Mouse (Mus musculus) gastrocnemius, postnatal 14 days (tissue): ENCODE data around the gene Slc39a3. TPM values are rescaled to one million over a fixed set of nuclear protein-coding genes. Genes with fewer than 3 reads are reported as not detected.
"Not testable (repeated sequence)": the region's sequence is repeated elsewhere in the genome, so short reads cannot be mapped to it uniquely, and the experiment has no call there.

Source experiments
- DNase-seq: peaks from one replicate; pipeline ENCODE4 v3.0.0; 2021; ENCODE audit warnings: mixed read lengths
- intact Hi-C: fragments of 180-260 bp; cut with DNase I; formaldehyde crosslinking; loops from one replicate; pipeline ENCODE4 v1.15.1; 2025; ENCODE audit warnings: low total_unique reads
- long read RNA-seq, 2 experiments: library from polyadenylated mRNA; stranded (forward); transcript quantifications; one replicate each; pipeline ENCODE4 v2.0.0; 2021
- total RNA-seq, 2 experiments: library from RNA; stranded (reverse); gene quantifications; 2 replicates each; pipeline ENCODE4 v1.2.3; 2021

Gene Slc39a3
- total RNA-seq: 10 to 100 TPM; 11.3 to 11.9 TPM
- long read RNA-seq, experiment 1, transcript Slc39a3-202 (4 exons, 3,796 nt): major isoform, 19 of 32 reads
- long read RNA-seq, experiment 1, transcript Slc39a3-201 (4 exons, 3,680 nt): minor isoform, 9 of 32 reads
- long read RNA-seq, experiment 1, partial matches to known transcripts: 0 of 32 reads
- long read RNA-seq, experiment 1, other reads (novel, unspliced or antisense): 4 of 32 reads
- long read RNA-seq, experiment 2, transcript Slc39a3-202 (4 exons, 3,796 nt): major isoform, 17 of 40 reads
- long read RNA-seq, experiment 2, transcript Slc39a3-201 (4 exons, 3,680 nt): minor isoform, 11 of 40 reads
- long read RNA-seq, experiment 2, partial matches to known transcripts: 2 of 40 reads
- long read RNA-seq, experiment 2, other reads (novel, unspliced or antisense): 8 of 40 reads

GRCm38 (mm10) chr10:81036988-81037580 is at the start of gene Slc39a3:
TSS of gene Slc39a3 (minus strand) at chr10:81037426.
- DNase-seq: peak; percentile 97
- intact Hi-C loops: no loop called here

- intact Hi-C loops: no loop called here
- no peak for DNase-seq
Observed at GRCm38 (mm10) chr10:81087021-81087420, 49.8 kb upstream of the Slc39a3 start.

DNA sequence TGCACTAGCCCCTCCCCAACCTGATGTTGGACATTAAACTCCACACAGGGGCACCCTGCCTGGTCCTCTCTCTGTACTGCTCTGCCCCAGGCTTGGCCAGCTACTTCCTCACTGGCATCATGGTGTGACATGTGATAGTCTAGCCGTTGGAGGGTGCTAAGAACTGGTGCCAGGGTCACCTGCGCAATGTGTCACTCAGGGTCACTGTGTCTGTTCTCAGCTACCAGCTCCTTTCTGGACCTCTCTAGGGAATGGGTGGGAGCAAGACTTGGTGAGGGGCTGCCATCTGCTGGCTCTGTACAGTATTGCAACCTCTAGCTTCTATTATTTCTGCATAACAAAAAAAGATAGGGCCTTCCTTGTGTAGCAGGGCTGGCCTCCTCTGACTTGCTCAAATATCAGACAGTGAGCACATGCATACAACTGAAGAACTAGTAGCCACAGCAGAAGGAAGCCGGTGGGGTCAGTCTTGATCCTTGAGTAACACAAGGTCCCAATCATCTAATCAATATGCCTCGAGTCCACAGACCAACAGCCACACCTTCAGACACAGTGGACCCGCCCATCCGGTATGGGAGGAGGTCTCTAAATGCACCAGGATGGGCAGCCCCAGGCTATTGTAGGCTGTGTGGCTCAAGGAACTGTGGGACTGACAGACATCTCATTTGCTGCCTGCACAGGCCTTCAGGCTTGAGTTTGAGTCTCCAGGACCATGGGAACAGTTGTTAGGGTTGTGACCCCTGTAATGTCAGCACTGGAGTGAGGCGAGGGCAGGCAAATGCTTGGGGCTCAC is 45.1 kb upstream of the Slc39a3 start:
- peak; percentile 53 for DNase-seq
- intact Hi-C loops: loop anchor here (5.0 kb wide), 2 partner anchors 60 to 75 kb away; no protein-coding TSS in a partner anchor

DNA sequence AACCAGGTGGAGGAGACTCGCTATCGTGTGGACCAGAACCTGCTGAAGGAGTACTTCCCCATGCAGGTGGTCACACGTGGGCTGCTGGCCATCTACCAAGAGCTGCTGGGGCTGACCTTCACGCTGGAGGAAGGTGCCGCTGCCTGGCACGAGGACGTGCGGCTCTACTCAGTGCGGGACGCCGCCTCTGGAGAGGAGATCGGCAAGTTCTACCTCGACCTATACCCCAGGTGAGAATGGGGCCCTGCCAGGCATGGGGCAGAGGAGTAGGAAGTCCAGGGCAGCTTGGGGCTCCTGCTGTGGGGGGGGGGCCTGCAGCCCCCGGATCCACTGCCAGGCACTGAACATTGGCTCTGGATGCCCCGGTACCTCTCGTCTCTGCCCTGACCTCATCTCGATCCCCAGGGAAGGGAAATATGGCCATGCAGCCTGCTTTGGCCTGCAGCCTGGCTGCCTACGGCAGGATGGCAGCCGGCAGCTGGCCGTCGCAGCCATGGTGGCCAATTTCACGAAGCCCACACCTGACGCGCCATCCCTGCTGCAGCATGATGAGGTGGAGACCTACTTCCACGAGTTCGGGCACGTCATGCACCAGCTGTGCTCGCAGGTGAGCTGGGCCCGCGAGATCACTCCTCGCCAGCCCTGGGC is 42.9 kb upstream of the Slc39a3 start:
- no peak for DNase-seq
- intact Hi-C loops: loop anchor here (5.0 kb wide), 2 partner anchors 58 to 73 kb away; no protein-coding TSS in a partner anchor

- intact Hi-C loops: no loop called here
- no peak for DNase-seq
Observed at GRCm38 (mm10) chr10:81077916-81078315, 40.7 kb upstream of the Slc39a3 start.

DNA sequence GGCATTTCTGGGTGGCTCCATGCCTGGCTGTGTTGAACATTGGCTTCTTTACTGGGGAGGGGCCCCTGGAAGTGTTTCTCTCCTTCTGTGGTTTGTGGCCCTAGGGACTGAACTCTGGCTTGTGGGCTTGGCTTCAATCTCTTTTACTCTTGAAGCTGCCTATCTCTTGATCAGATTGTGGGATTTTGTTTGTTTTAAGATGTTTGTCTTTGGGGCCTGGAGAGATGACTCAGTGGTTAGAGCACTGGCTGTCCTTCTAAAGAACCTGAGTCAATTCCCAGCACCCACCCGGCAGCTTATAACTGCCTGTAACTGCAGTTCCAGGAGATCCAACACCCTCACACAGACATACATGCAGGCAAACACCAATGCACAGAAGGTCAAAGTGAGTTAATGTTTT is 39.1 kb upstream of the Slc39a3 start:
- intact Hi-C loops: no loop called here
- DNase-seq: no peak

DNA sequence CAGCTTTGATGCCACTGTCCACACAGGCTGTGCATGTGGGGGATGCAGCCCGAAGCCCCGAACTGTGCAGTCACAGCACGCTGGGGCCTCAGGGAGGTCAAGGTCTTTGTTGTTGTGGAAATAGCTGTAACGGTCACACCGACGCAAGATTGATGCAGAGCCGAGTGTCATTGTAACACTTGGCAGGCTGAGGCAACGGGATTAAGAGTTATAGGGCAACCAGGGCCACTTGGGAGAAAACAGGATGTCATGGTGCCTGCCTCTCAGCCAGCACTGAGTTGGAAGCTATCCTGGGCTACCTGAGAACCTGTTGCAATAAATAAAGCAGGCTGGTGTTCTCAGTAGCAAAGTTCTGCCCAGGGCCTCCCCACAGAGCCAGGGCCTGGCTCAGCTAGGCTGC is 38.5 kb upstream of the Slc39a3 start:
- intact Hi-C loops: no loop called here
- no peak for DNase-seq

GRCm38 (mm10) chr10:81073464-81073863 is 36.2 kb upstream of the Slc39a3 start:
- DNase-seq: no peak
- intact Hi-C loops: no loop called here

DNA sequence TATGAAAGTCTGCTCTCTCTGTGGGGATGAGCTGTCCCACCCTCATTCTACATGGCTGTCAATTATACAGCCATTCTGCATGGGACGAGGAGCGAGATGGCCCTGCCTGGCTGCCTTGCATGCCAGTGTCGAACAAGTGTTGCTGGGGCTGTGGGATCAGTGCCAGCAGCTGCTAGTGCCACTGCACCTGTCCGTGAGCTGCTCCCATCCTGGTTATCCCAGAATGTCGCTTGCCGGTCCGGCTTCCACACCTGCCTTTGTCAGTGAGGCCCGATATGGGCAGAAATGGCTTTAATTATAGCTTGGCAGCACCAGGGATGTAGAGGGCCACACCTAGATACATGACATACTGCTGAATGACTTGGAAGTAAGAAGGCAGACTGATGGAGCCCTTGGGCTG is 35.1 kb upstream of the Slc39a3 start:
- DNase-seq: no peak
- intact Hi-C loops: no loop called here

DNA sequence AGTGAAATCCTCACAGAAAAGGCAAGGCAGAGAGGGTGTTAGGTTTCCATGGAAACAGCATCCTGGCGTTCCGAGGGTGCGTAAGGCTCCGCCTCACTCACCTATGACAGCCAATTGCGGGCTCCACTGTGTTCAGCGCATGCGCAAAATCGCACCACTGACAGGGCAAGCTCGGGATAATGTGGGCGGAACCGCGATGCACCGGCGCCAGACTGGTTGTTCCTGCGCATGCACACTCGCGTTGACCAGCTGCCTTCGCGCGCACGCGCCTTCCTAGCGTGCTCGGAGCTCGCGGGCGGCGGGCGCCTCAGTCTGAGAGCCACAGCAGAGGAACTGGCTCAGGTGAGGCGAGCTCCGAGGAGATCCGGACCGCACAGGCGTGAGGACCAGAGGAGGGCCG is 32.6 kb upstream of the Slc39a3 start, which contains the start of gene Thop1:
Gene Thop1 (plus strand): TSS at position 200 of the 400 bp plus-strand sequence.
- peak; percentile 98 for DNase-seq
- intact Hi-C loops: no loop called here

GRCm38 (mm10) chr10:81068706-81069105 is 31.5 kb upstream of the Slc39a3 start:
- no peak for DNase-seq
- intact Hi-C loops: no loop called here

GRCm38 (mm10) chr10:81064519-81064918 is 27.3 kb upstream of the Slc39a3 start:
- intact Hi-C loops, DNase-seq: not testable (repeated sequence)

- intact Hi-C loops: no loop called here
- DNase-seq: no peak
Observed at GRCm38 (mm10) chr10:81062710-81063109, 25.5 kb upstream of the Slc39a3 start.

DNA sequence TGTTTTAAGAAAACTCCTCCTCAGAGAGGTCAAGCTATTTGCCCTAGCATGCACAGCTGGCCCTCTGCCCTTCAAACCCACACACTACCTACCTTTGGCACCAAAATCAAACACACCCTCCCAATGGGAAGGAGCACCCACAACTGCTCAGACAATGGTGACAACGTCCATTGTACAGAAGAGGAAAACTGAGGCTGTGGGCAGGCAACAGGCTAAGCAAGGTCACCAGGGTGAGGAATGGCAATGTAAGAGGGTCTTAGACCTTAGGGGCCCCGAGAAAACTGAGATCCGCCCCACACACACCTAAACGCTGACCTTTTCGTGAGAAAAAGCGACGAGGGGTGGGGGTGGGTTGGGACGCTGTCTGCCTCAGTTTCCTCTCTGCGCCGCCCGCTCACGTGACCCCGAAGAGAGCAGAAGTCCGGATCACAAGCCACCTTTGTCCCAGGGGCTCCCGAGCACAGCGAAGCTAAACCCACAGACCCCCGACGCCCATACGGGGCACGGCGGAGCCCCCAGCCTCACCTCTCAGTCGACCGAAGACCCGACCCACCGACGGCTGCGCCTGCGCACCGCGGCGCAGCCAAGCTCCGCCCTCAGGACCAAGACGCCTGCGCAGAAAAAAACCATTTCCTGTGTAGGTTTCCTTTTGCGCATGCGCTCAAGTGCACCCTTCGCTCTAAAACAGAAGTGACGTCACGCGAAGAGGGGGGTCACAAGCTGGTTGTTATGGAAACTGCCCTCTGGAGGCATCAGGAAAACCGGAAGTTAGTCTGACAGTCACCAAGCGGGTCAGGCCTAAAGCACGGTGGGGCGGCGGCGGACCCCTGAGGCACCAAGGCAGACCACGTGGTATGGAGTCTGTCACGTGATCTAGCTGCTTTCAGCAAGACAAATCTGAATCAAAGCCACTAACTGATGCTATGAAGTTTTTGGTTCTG is 22.6 kb upstream of the Slc39a3 start, which contains the start of gene Sgta:
Gene Sgta (minus strand): TSS at position 579 of the 941 bp plus-strand sequence.
- intact Hi-C loops: no loop called here
- DNase-seq: peak; percentile 98

GRCm38 (mm10) chr10:81058896-81059295 is 21.7 kb upstream of the Slc39a3 start:
- intact Hi-C loops: no loop called here
- no peak for DNase-seq

DNA sequence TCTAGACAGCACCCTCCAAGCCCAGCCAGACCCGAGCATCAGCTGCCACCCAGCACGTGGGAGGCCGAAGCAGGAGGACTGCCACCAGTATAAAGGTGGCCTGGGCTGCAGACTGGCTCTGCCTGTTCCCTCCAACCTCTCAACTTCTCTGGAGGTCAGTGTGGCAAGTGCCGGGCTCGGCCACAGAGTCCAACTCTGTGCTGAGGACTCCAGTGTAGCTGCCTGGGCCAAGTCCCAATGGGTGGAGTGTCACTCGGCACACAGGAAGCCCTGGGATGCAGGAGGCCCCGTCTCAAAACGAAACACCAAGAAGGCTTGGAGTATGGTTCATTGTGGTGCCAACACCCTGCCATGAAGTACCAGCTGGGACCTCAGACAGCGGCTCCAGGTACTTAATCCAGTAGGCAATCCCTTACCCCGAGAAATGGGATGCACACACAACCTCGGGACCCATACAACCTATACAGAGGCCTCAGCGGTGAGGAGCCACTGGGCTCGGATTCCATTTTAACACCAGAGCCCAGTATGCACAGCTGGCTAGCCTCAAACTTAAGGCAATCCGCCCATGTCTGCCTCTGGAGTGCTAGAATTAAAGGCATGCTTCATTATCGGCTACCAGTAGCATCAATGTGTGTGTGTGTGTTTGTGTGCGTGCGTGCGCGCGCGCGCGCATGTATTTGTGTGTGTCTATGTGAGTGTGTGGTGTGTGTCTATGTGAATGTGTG is 20.3 kb upstream of the Slc39a3 start:
- intact Hi-C loops: no loop called here
- no peak for DNase-seq

DNA sequence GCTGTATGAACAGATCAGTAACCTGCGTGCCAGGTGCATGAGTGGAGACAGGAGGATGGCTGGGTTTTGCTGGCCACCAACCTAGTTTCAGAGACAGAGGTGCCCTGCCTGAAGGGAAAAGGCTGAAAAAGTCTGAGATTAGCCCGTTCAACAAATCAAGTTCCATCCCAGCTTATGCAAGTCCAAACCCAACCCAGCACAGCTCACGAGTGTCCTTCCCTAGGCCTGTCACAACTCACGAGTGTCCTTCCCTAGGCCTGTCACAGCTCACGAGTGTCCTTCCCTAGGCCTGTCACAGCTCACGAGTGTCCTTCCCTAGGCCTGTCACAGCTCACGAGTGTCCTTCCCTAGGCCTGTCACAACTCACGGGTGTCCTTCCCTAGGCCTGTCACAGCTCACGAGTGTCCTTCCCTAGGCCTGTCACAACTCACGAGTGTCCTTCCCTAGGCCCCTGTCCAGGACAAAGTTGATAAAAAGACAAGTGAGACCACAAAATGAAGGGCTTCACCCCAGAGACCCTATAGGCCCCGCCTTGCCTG is 18.6 kb upstream of the Slc39a3 start:
- intact Hi-C loops, DNase-seq: not testable (repeated sequence)

- no peak for DNase-seq
Observed at GRCm38 (mm10) chr10:81055169-81055568, 17.9 kb upstream of the Slc39a3 start.

More at GRCm38 (mm10) chr10:81055169-81055568, 17.9 kb upstream of the Slc39a3 start:
- intact Hi-C loops: no loop called here
